Comparison of ENCODE assay signal across 16 mouse cellular contexts in genomic region chr8:69957879-69958278, GRCm38 (mm10). TPM values are rescaled to one million over a fixed set of nuclear protein-coding genes. Genes with fewer than 3 reads are reported as not detected.
DNase-seq lines count a peak whose midpoint lies in the region; ATAC-seq and TF ChIP-seq lines count a peak whose summit lies in the region.
"Had no signal": no experiment of that assay in that cellular context is flagged by ENCODE, and none has a peak within 500 bp of the region (broad histone marks: within the 10 kb centered on the region; RNA-seq: fewer than 3 reads in every experiment).

No protein-coding gene starts in this region.

- intact Hi-C loops in gastrocnemius, adult 2 months (cut with DNase I), result no loop called here
- intact Hi-C loops in gastrocnemius, postnatal 14 days (cut with DNase I; ENCODE audit: low total_unique reads), result no loop called here
- intact Hi-C loops in left cerebral cortex, adult 2 months (cut with DNase I), result no loop called here

- no peak for TF ChIP-seq CTCF in gastrocnemius, adult 2 months (IDR thresholded peaks at IDR 0.05)
- no peak for TF ChIP-seq CTCF in left cerebral cortex, adult 2 months (IDR thresholded peaks at IDR 0.05)

- H3K4me3 ChIP-seq in gastrocnemius, adult 2 months, result peak overlapping the region; percentile 15
- H3K4me3 ChIP-seq in intestine, embryonic 16.5 days (ENCODE audit: low read length), result no peak overlapping the region
- H3K4me3 ChIP-seq in intestine, embryonic 15.5 days (replicated peaks), result no peak overlapping the region
- peak overlapping the region; percentile 69 for H3K4me3 ChIP-seq in megakaryocyte, embryonic 14.5 days (replicated peaks)
- H3K4me3 ChIP-seq in liver, embryonic 15.5 days (replicated peaks), result no peak overlapping the region
- no peak overlapping the region for H3K4me3 ChIP-seq in left cerebral cortex, adult 2 months
- H3K4me3 ChIP-seq: hindbrain, embryonic 12.5 days; limb, embryonic 15.5 days; myocyte had no signal

- no peak for DNase-seq in gastrocnemius, adult 2 months
- DNase-seq in gastrocnemius, postnatal 14 days, result no peak
- no peak for DNase-seq in left cerebral cortex, adult 2 months (ENCODE audit: extremely low spot score in 1 of 2, low spot score in 2 of 2)
- DNase-seq: adrenal gland, adult 8-10 months; B cell, adult 2 months; cerebellum, postnatal 14 days; kidney, adult 18-20 months had no signal

- no peak overlapping the region for H3K9ac ChIP-seq in intestine, embryonic 16.5 days (ENCODE audit: low read depth, low read length)
- H3K9ac ChIP-seq in intestine, embryonic 15.5 days, result no peak overlapping the region
- H3K9ac ChIP-seq in liver, embryonic 15.5 days, result no peak overlapping the region
- H3K9ac ChIP-seq: hindbrain, embryonic 12.5 days; limb, embryonic 15.5 days had no signal

- peaks cover 14% of the 10 kb centered on the region; the same call in 1 of the 2 replicates for H3K4me1 ChIP-seq in intestine, embryonic 16.5 days (ENCODE audit: control insufficient read depth, insufficient read depth, low read length)
- H3K4me1 ChIP-seq in intestine, embryonic 15.5 days (replicated peaks), result no peaks in the 10 kb centered on the region
- H3K4me1 ChIP-seq in megakaryocyte, embryonic 14.5 days, result peaks cover 99% of the 10 kb centered on the region
- H3K4me1 ChIP-seq in liver, embryonic 15.5 days (replicated peaks), result peaks cover 64% of the 10 kb centered on the region

- no peak overlapping the region for H3K4me2 ChIP-seq in intestine, embryonic 16.5 days (ENCODE audit: low read depth, low read length)
- no peak overlapping the region for H3K4me2 ChIP-seq in intestine, embryonic 15.5 days (replicated peaks)
- no peak overlapping the region for H3K4me2 ChIP-seq in liver, embryonic 15.5 days
- H3K4me2 ChIP-seq: hindbrain, embryonic 12.5 days; limb, embryonic 15.5 days had no signal

- H3K36me3 ChIP-seq in intestine, embryonic 16.5 days (ENCODE audit: control insufficient read depth, insufficient read depth, low read length), result no peaks in the 10 kb centered on the region
- H3K36me3 ChIP-seq in intestine, embryonic 15.5 days, result no peaks in the 10 kb centered on the region
- peaks cover 49% of the 10 kb centered on the region for H3K36me3 ChIP-seq in megakaryocyte, embryonic 14.5 days (replicated peaks; ENCODE audit: low read length)
- peaks cover 7% of the 10 kb centered on the region; the same call in 1 of the 2 replicates for H3K36me3 ChIP-seq in liver, embryonic 15.5 days (replicated peaks)
- H3K36me3 ChIP-seq: hindbrain, embryonic 12.5 days had no signal

- H3K9me3 ChIP-seq in intestine, embryonic 16.5 days (ENCODE audit: control insufficient read depth, low read length), result no peaks in the 10 kb centered on the region
- H3K9me3 ChIP-seq in intestine, embryonic 15.5 days, result no peaks in the 10 kb centered on the region
- H3K9me3 ChIP-seq in megakaryocyte, embryonic 14.5 days, result no peaks in the 10 kb centered on the region
- H3K9me3 ChIP-seq in liver, embryonic 15.5 days (replicated peaks), result no peaks in the 10 kb centered on the region
- H3K9me3 ChIP-seq: hindbrain, embryonic 12.5 days; limb, embryonic 15.5 days had no signal

- ATAC-seq in intestine, embryonic 16.5 days, result no peak
- no peak for ATAC-seq in intestine, embryonic 15.5 days
- no peak for ATAC-seq in megakaryocyte, adult 5-6 weeks (ENCODE audit: poor library complexity, severe bottlenecking)
- no peak for ATAC-seq in liver, embryonic 15.5 days (ENCODE audit: insufficient read depth)

- no peaks in the 10 kb centered on the region for H3K27me3 ChIP-seq in intestine, embryonic 16.5 days (replicated peaks; ENCODE audit: control insufficient read depth, insufficient read depth, low read length)
- H3K27me3 ChIP-seq in intestine, embryonic 15.5 days (replicated peaks), result no peaks in the 10 kb centered on the region
- no peaks in the 10 kb centered on the region for H3K27me3 ChIP-seq in megakaryocyte, embryonic 14.5 days (replicated peaks)
- H3K27me3 ChIP-seq in liver, embryonic 15.5 days, result no peaks in the 10 kb centered on the region
- H3K27me3 ChIP-seq: hindbrain, embryonic 12.5 days; limb, embryonic 15.5 days had no signal

- peak overlapping the region; percentile 76 for H3K27ac ChIP-seq in gastrocnemius, adult 2 months
- H3K27ac ChIP-seq in intestine, embryonic 16.5 days (ENCODE audit: low read length), result 0 out of 2 replicates have a peak overlapping the region, but pooled peaks have one; percentile 6
- H3K27ac ChIP-seq in intestine, embryonic 15.5 days, result no peak overlapping the region
- H3K27ac ChIP-seq in liver, embryonic 15.5 days (replicated peaks), result 0 out of 2 replicates have a peak overlapping the region, but pooled peaks have one; percentile 17
- H3K27ac ChIP-seq in left cerebral cortex, adult 2 months, result no peak overlapping the region
- H3K27ac ChIP-seq: hindbrain, embryonic 12.5 days; limb, embryonic 15.5 days had no signal

RNA-seq across cellular contexts. Expression of gene Gatad2a, which starts 38.3 kb away (rescaled TPM):
- total RNA-seq in gastrocnemius, adult 2 months (2021), result 10 to 100 TPM; 26.5 to 32.6 TPM
- total RNA-seq in gastrocnemius, postnatal 14 days (2021), result 10 to 100 TPM; 31.0 to 35.1 TPM
- 36.0 and 38.9 TPM in 2 replicates for polyA plus RNA-seq in intestine, embryonic 16.5 days (2015; fragmentation: Nextera tagmentation; extraction: Ambion mirVana)
- polyA plus RNA-seq in intestine, embryonic 15.5 days (2015; fragmentation: Nextera tagmentation; extraction: Ambion mirVana), result 51.2 and 54.7 TPM in 2 replicates
- polyA plus RNA-seq in megakaryocyte, embryonic 14.5 days (2012; ENCODE audit: insufficient read depth, low replicate concordance), result 83.9 and 88.5 TPM in 2 replicates
- total RNA-seq in megakaryocyte, adult 5-6 weeks (2015), result 50.1 and 62.0 TPM in 2 replicates
- total RNA-seq in megakaryocyte, adult 5-6 weeks (2017), result 62.5 and 64.7 TPM in 2 replicates
- 28.0 and 32.2 TPM in 2 replicates for polyA plus RNA-seq in liver, embryonic 15.5 days (2015; fragmentation: Nextera tagmentation; extraction: Ambion mirVana)
- 10 to 100 TPM; 27.6 to 32.2 TPM for total RNA-seq in left cerebral cortex, adult 2 months (2021)

RNA-seq across cellular contexts. Expression of gene Yjefn3, which starts 55.4 kb away (rescaled TPM):
- total RNA-seq in gastrocnemius, adult 2 months (2021), result 10 to 100 TPM in 1 of 2 experiments, 1 to 10 TPM in 1; 9.5 to 14.5 TPM
- total RNA-seq in gastrocnemius, postnatal 14 days (2021), result 10 to 100 TPM in 1 of 2 experiments, 1 to 10 TPM in 1; 7.8 to 10.2 TPM
- 3.2 and 3.8 TPM in 2 replicates for polyA plus RNA-seq in intestine, embryonic 16.5 days (2015; fragmentation: Nextera tagmentation; extraction: Ambion mirVana)
- polyA plus RNA-seq in intestine, embryonic 15.5 days (2015; fragmentation: Nextera tagmentation; extraction: Ambion mirVana), result 3.9 and 4.2 TPM in 2 replicates
- polyA plus RNA-seq in megakaryocyte, embryonic 14.5 days (2012; ENCODE audit: insufficient read depth, low replicate concordance), result 4.7 and 13.7 TPM in 2 replicates
- total RNA-seq in megakaryocyte, adult 5-6 weeks (2015), result 3.1 TPM in 1 of 2 replicates, not detected in the other
- total RNA-seq in megakaryocyte, adult 5-6 weeks (2017), result not detected in 2 replicates
- polyA plus RNA-seq in liver, embryonic 15.5 days (2015; fragmentation: Nextera tagmentation; extraction: Ambion mirVana), result 0.51 and 0.54 TPM in 2 replicates
- 10 to 100 TPM; 25.8 to 30.7 TPM for total RNA-seq in left cerebral cortex, adult 2 months (2021)
- total RNA-seq: megakaryocyte progenitor cell, adult 5-6 weeks had no signal

RNA-seq across cellular contexts. Expression of gene Ndufa13, which starts 55.5 kb away (rescaled TPM):
- 100 to 1,000 TPM; 312 to 399 TPM for total RNA-seq in gastrocnemius, adult 2 months (2021)
- 100 to 1,000 TPM; 265 to 294 TPM for total RNA-seq in gastrocnemius, postnatal 14 days (2021)
- 233 and 243 TPM in 2 replicates for polyA plus RNA-seq in intestine, embryonic 16.5 days (2015; fragmentation: Nextera tagmentation; extraction: Ambion mirVana)
- polyA plus RNA-seq in intestine, embryonic 15.5 days (2015; fragmentation: Nextera tagmentation; extraction: Ambion mirVana), result 212 and 213 TPM in 2 replicates
- polyA plus RNA-seq in megakaryocyte, embryonic 14.5 days (2012; ENCODE audit: insufficient read depth, low replicate concordance), result 31.7 and 195 TPM in 2 replicates
- total RNA-seq in megakaryocyte, adult 5-6 weeks (2015), result 63.4 and 75.7 TPM in 2 replicates
- total RNA-seq in megakaryocyte, adult 5-6 weeks (2017), result 120 and 143 TPM in 2 replicates
- polyA plus RNA-seq in liver, embryonic 15.5 days (2015; fragmentation: Nextera tagmentation; extraction: Ambion mirVana), result 89.7 and 96.9 TPM in 2 replicates
- 100 to 1,000 TPM; 145 to 146 TPM for total RNA-seq in left cerebral cortex, adult 2 months (2021)

RNA-seq across cellular contexts. Expression of gene Tssk6, which starts 55.9 kb away (rescaled TPM):
- not detected for total RNA-seq in gastrocnemius, adult 2 months (2021)
- under 1 TPM in 1 of 2 experiments, not detected in 1; 0.31 TPM for total RNA-seq in gastrocnemius, postnatal 14 days (2021)
- polyA plus RNA-seq in intestine, embryonic 16.5 days (2015; fragmentation: Nextera tagmentation; extraction: Ambion mirVana), result 2.8 TPM in 2 replicates
- 2.8 and 3.4 TPM in 2 replicates for polyA plus RNA-seq in intestine, embryonic 15.5 days (2015; fragmentation: Nextera tagmentation; extraction: Ambion mirVana)
- polyA plus RNA-seq in megakaryocyte, embryonic 14.5 days (2012; ENCODE audit: insufficient read depth, low replicate concordance), result 1.3 and 5.3 TPM in 2 replicates
- 0.27 TPM in 1 of 2 replicates, not detected in the other for total RNA-seq in megakaryocyte, adult 5-6 weeks (2015)
- 0.16 and 0.26 TPM in 2 replicates for total RNA-seq in megakaryocyte, adult 5-6 weeks (2017)
- polyA plus RNA-seq in liver, embryonic 15.5 days (2015; fragmentation: Nextera tagmentation; extraction: Ambion mirVana), result 2.1 TPM in 2 replicates
- under 1 TPM in 1 of 2 experiments, not detected in 1; 0.25 TPM for total RNA-seq in left cerebral cortex, adult 2 months (2021)

Comparison
In these comparisons a context has a peak if more than half of its experiments do, and no peak if none do; other contexts are left out.
1. H3K27ac ChIP-seq: peak in gastrocnemius, adult 2 months (single experiment), intestine, embryonic 16.5 days (single experiment) and liver, embryonic 15.5 days (single experiment); none in intestine, embryonic 15.5 days (single experiment) and left cerebral cortex, adult 2 months (single experiment).
2. H3K4me3 ChIP-seq: peak in gastrocnemius, adult 2 months (single experiment) and megakaryocyte, embryonic 14.5 days (single experiment); none in intestine, embryonic 16.5 days (single experiment), intestine, embryonic 15.5 days (single experiment), liver, embryonic 15.5 days (single experiment) and left cerebral cortex, adult 2 months (single experiment).